Mouse (Mus musculus) layer of hippocampus, postnatal 10 days (tissue): Measurements from ENCODE around the gene Plscr1. TPM values are rescaled to one million over a fixed set of nuclear protein-coding genes. Genes with fewer than 3 reads are reported as not detected.

Experiments used
- DNase-seq, 2 experiments: peaks; one replicate each; pipeline ENCODE4 v3.0.0; 2021; ENCODE audit warnings: low spot score in 2 of 2
- long read RNA-seq: library from polyadenylated mRNA; stranded (forward); transcript quantifications from one replicate; pipeline ENCODE4 v2.0.0, GENCODE M21; 2023
- total RNA-seq, 2 experiments: library from RNA; stranded (reverse); gene quantifications; 2 replicates each; pipeline ENCODE4 v1.2.3; 2021

The Plscr1 gene
- 1 to 10 TPM; 1.7 to 1.8 TPM for total RNA-seq
- long read RNA-seq, partial matches to known transcripts = 0 of 3 reads
- long read RNA-seq, other reads (novel, unspliced or antisense) = 0 of 3 reads

DNA sequence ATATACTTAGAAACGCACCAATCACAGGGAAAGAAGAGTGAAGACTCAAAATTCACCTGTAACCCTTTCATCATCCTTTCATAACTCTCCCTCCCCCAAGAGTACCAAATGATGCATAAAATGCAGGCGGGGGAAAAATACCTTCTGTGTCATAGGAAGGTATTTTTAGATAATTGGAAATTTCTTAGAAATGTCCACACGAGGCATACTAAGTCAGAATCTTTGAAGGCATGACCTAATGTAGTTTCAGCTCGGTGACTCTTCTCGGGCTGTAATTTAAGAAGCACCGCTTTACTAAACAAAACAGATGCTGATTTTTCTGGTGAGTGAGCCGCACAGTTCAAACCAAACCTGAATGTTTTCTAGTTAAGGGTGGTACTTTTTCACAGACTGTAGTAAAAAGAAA lies at the start of gene Plscr1:
Gene Plscr1, plus strand, starts transcription at position 304 of the 406 bp plus-strand sequence.
- no peak for DNase-seq

- DNase-seq = no peak
Observed at GRCm38 (mm10) chr9:92204397-92204796, 45.2 kb upstream of the Plscr1 start.

GRCm38 (mm10) chr9:92207307-92207706 lies 42.2 kb upstream of the Plscr1 start:
- peak; percentile 59 to 65 for DNase-seq

DNA sequence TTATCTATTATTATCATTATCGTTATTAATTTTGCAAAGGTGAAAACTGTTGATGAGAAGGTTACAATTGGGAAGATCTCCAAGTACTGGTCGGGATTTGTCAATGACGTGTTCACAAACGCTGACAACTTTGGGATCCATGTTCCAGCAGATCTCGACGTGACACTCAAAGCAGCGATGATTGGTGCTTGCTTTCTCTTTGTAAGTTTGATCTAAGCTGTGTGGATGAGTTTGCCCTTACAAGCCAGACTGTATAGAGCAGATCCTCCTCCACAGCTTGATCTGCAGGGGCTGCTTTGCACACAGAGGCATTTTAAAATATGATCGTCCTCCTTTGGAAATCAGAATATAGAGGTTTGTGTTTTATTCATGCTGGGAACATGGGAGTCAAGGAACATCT lies 41.8 kb upstream of the Plscr1 start:
- no peak for DNase-seq

GRCm38 (mm10) chr9:92209850-92210249 lies 39.7 kb upstream of the Plscr1 start:
- DNase-seq = no peak

- no peak for DNase-seq
Observed at GRCm38 (mm10) chr9:92210386-92210967, 39.1 kb upstream of the Plscr1 start.

GRCm38 (mm10) chr9:92211048-92211447 lies 38.5 kb upstream of the Plscr1 start:
- no peak for DNase-seq

- DNase-seq = no peak
Observed at GRCm38 (mm10) chr9:92217484-92217883, 32.1 kb upstream of the Plscr1 start.

- no peak for DNase-seq
Observed at GRCm38 (mm10) chr9:92217896-92218295, 31.7 kb upstream of the Plscr1 start.

DNA sequence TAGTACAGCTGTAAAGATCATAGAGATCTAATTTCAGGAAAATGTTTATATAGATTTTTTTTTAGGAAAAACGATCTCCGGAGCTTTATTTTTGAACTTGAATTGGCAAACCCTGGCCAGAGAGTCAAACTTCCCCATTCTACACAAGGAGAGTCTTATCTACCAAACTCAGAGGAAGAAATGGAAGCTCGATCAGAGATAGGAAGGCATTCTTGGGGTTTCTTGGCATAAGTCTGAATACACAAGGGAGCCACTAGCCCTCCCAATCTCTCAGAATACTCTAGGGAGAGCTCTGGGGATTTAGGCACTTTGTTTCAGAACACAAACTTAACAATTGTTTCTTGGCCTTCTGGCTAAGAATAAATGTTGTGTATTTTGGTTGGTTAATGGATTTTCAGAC lies 29.4 kb upstream of the Plscr1 start:
- DNase-seq = no peak

- DNase-seq = no peak
Observed at GRCm38 (mm10) chr9:92221480-92221879, 28.1 kb upstream of the Plscr1 start.

GRCm38 (mm10) chr9:92224598-92225231 lies 24.8 kb upstream of the Plscr1 start:
- no peak for DNase-seq

- DNase-seq = no peak
Observed at GRCm38 (mm10) chr9:92226127-92226655, 23.4 kb upstream of the Plscr1 start.

DNA sequence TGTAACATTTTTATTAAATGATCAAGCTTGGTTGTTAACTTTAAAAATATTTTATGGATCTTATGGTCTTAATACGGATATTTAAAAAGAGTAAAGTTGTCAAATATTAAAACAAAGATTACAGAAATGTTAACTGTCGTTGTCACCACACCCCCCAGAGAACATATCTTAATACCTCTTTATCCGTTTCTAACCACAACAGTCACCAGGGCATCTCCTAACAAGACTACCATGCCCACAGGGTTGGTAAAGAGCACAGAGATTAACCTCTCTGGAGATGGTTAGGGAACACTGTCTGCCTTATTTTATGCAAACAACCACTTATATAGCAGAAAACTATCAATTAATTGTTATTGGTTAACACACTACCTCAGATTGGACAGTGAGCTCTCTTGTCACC lies 22.8 kb upstream of the Plscr1 start:
- DNase-seq = no peak

DNA sequence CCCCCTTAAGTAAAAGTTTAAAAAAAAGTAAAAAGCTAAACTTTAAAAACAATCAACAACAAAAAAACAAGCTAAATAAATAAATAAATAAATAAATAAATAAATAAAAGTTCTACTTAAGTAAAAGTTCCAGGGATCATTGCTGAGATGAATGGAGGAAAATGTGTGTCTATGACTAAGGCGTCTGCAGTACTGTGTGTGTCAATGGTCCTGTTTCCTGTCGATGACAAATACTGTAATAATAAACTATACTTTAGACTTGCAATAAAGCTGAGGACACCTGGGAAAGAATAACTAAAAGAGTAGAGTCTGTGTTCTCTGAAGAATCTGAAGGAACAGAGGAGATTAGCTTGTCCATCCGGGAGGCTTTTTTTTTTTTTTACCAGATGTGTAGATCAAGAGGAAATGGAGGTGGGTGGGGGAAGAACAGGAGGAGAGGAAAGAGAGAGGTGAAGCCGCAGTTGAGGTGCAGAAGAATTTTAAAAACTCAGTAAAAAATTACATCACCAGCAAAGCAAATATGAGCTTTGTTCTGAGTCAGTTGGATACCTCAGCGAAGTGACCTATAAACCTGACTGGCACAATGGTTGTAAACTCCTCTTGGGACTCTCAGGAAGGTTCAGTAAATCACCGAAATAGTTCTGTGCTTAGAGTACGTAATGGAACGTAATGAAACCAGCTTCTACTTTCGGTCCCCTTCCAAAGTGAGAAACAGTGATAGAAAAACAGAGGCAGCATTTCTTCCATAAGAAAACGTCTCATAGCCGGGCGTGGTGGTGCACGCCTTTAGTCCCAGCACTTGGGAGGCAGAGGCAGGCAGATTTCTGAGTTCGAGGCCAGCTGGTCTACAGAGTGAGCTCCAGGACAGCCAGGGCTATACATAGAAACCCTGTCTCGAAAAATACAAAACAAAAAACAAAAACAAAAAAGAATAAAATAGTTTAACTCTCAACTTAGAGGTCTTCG lies 20.4 kb upstream of the Plscr1 start:
- DNase-seq = no peak

- DNase-seq = no peak
Observed at GRCm38 (mm10) chr9:92229833-92230205, 19.7 kb upstream of the Plscr1 start.

DNA sequence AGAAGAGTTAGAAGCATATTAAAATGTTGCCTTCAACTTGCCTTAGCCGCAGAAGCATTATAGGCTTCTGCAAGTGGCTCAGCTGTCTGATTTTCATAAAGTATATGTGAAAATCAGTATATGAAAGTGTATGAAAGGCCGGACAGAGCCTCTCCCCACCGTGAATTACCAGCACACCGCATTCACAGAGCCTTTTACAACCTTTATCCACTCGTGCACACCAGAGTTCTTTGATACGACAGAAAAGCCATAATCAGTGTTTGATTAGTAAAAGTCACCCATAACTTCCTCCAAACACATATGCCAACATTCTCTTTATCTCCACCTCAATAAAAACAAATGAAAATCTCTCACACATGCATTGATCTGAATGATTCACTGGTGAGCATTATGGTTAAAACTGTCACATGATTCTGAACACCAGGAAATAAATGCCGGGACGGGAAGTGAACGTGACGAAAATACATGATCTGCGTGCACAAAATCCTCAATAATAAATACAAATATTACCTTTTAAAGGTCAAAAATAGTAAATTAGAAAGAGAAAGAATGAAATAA lies 14.6 kb upstream of the Plscr1 start:
- DNase-seq = no peak

GRCm38 (mm10) chr9:92248773-92249446 lies 640 bp upstream of the Plscr1 start:
- DNase-seq = no peak

- peak; percentile 36 to 58 for DNase-seq
Observed at GRCm38 (mm10) chr9:92249987-92250772, 630 bp downstream of the Plscr1 start.

DNA sequence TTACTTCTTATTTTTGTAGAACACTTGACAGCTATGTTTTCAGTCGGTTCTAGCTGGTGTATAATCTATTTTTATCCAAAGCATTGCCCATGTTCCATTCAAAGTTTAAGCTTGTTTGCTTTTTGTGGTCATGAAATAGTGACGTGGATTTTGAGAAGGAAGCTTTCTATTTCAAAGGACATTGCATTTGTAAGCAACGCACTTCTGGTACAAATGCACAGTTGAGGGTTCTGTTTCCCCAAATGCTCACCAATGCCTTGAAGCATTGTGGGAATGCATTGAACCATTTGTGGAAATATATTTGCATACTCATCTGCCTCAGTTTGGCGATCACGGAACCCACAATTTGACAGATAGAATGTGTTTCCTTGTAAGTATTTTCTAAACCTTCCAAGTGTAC lies 3.2 kb downstream of the Plscr1 start:
- DNase-seq = no peak
